Mouse (Mus musculus) lung, adult 2 months (tissue): ENCODE data around the gene Tnrc6b.

Experiments used
- CTCF ChIP-seq: fragments of 200-500 bp; IDR thresholded peaks from 2 replicates; pipeline ENCODE4 v1.5.1; 2011; ENCODE audit warnings: mild to moderate bottlenecking, low read length, control low read depth; ENCODE audit not compliant: insufficient read depth
- POLR2A ChIP-seq: fragments of 200-500 bp; IDR thresholded peaks from 2 replicates; pipeline ENCODE4 v1.6.1; 2011; ENCODE audit warnings: low read depth, mild to moderate bottlenecking, control low read depth, low read length, borderline replicate concordance; ENCODE audit errors: extremely low read depth

GRCm38 (mm10) chr15:80983264-80983663 lies 272.2 kb downstream of the Tnrc6b start:
- TF ChIP-seq CTCF = no peak
- TF ChIP-seq POLR2A = no peak
